Mouse (Mus musculus): ENCODE data around the gene Slc15a1.

The Slc15a1 gene

GRCm38 (mm10) chr14:121504781-121505484 is at the start of gene Slc15a1:
TSS of gene Slc15a1 (minus strand) at chr14:121505252.
- DNase-seq = no peak

- DNase-seq = no peak
These were observed 48.7 kb upstream of the Slc15a1 start for GRCm38 (mm10) chr14:121553785-121554184.

- DNase-seq = no peak
These were observed 47.5 kb upstream of the Slc15a1 start for GRCm38 (mm10) chr14:121552586-121552985.

- no peak for DNase-seq
These were observed 44.8 kb upstream of the Slc15a1 start for GRCm38 (mm10) chr14:121549834-121550233.

- DNase-seq = no peak
These were observed 42.7 kb upstream of the Slc15a1 start for GRCm38 (mm10) chr14:121547745-121548144.

GRCm38 (mm10) chr14:121546621-121547020 is 41.6 kb upstream of the Slc15a1 start:
- DNase-seq = no peak

GRCm38 (mm10) chr14:121545551-121546331 is 40.7 kb upstream of the Slc15a1 start:
- no peak for DNase-seq

GRCm38 (mm10) chr14:121541262-121541661 is 36.2 kb upstream of the Slc15a1 start:
- no peak for DNase-seq

- DNase-seq = no peak
These were observed 29.4 kb upstream of the Slc15a1 start for GRCm38 (mm10) chr14:121534501-121534900.

GRCm38 (mm10) chr14:121530853-121531252 is 25.8 kb upstream of the Slc15a1 start:
- DNase-seq = no peak

GRCm38 (mm10) chr14:121527883-121528282 is 22.8 kb upstream of the Slc15a1 start:
- DNase-seq = no peak

GRCm38 (mm10) chr14:121527201-121527600 is 22.1 kb upstream of the Slc15a1 start:
- DNase-seq = no peak

GRCm38 (mm10) chr14:121521709-121522108 is 16.7 kb upstream of the Slc15a1 start:
- no peak for DNase-seq

GRCm38 (mm10) chr14:121516881-121517280 is 11.8 kb upstream of the Slc15a1 start:
- DNase-seq = no peak

- DNase-seq = no peak
These were observed 3.9 kb upstream of the Slc15a1 start for GRCm38 (mm10) chr14:121508929-121509328.

GRCm38 (mm10) chr14:121506336-121506735 is 1.3 kb upstream of the Slc15a1 start:
- no peak for DNase-seq

GRCm38 (mm10) chr14:121505485-121505860 is 421 bp upstream of the Slc15a1 start:
- DNase-seq = no peak

GRCm38 (mm10) chr14:121500577-121500976 is 4.5 kb downstream of the Slc15a1 start:
- no peak for DNase-seq

GRCm38 (mm10) chr14:121499769-121500168 is 5.3 kb downstream of the Slc15a1 start:
- no peak for DNase-seq

GRCm38 (mm10) chr14:121497800-121498199 is 7.3 kb downstream of the Slc15a1 start:
- DNase-seq = no peak

- DNase-seq = no peak
These were observed 9.3 kb downstream of the Slc15a1 start for GRCm38 (mm10) chr14:121495741-121496140.

- DNase-seq = no peak
These were observed 9.9 kb downstream of the Slc15a1 start for GRCm38 (mm10) chr14:121495120-121495519.

GRCm38 (mm10) chr14:121494238-121494637 is 10.8 kb downstream of the Slc15a1 start:
- DNase-seq = no peak

GRCm38 (mm10) chr14:121493712-121494111 is 11.3 kb downstream of the Slc15a1 start:
- DNase-seq = no peak

All from heart, adult 11 months (tissue).